Mouse (Mus musculus): ENCODE results near the gene Gm28308. TPM values are rescaled to one million over a fixed set of nuclear protein-coding genes. Genes with fewer than 3 reads are reported as not detected.

The Gm28308 gene
- total and polyA plus RNA-seq, 2 experiments from 2014 or later: not detected

- TF ChIP-seq CTCF (IDR thresholded peaks at IDR 0.05): no peak
- 13% methylated on average over 1 of the region's 1 CpGs for WGBS
- H3K36me3 ChIP-seq (ENCODE audit: insufficient read depth, low read length): no peaks in the 10 kb centered on the region
- no peaks in the 10 kb centered on the region for H3K9me3 ChIP-seq (ENCODE audit: low read length)
- H3K9ac ChIP-seq (replicated peaks; ENCODE audit: low read length, poor library complexity, severe bottlenecking): no peak overlapping the region
- no peak overlapping the region for H3K4me3 ChIP-seq (ENCODE audit: low read depth, low read length)
- DNase-seq (ENCODE audit: low spot score): no peak
- no peak for ATAC-seq (ENCODE audit: low FRiP score)
- no peak overlapping the region for H3K27ac ChIP-seq (ENCODE audit: low read depth, low read length)
- H3K4me2 ChIP-seq (ENCODE audit: low read depth, low read length, poor library complexity, severe bottlenecking): no peak overlapping the region
- H3K4me1 ChIP-seq (ENCODE audit: insufficient read depth, low read length): no peaks in the 10 kb centered on the region
- peaks cover 99% of the 10 kb centered on the region for H3K27me3 ChIP-seq (ENCODE audit: insufficient read depth, low read length)
Observed at GRCm38 (mm10) chr6:52201269-52201668, 11.9 kb downstream of the Gm28308 start.

- H3K4me1 ChIP-seq (ENCODE audit: insufficient read depth, low read length): no peaks in the 10 kb centered on the region
- H3K27ac ChIP-seq (ENCODE audit: low read depth, low read length): no peak overlapping the region
- no peaks in the 10 kb centered on the region for H3K36me3 ChIP-seq (ENCODE audit: insufficient read depth, low read length)
- H3K4me3 ChIP-seq (ENCODE audit: low read depth, low read length): no peak overlapping the region
- peaks cover 99% of the 10 kb centered on the region for H3K27me3 ChIP-seq (ENCODE audit: insufficient read depth, low read length)
- WGBS: 8% methylated on average over 10 of the region's 10 CpGs
- no peak for TF ChIP-seq CTCF (IDR thresholded peaks at IDR 0.05)
- H3K9ac ChIP-seq (replicated peaks; ENCODE audit: low read length, poor library complexity, severe bottlenecking): no peak overlapping the region
- no peaks in the 10 kb centered on the region for H3K9me3 ChIP-seq (ENCODE audit: low read length)
- no peak overlapping the region for H3K4me2 ChIP-seq (ENCODE audit: low read depth, low read length, poor library complexity, severe bottlenecking)
- ATAC-seq (ENCODE audit: low FRiP score) (no peak), DNase-seq (ENCODE audit: low spot score) (no peak)
Observed at GRCm38 (mm10) chr6:52200751-52201250, 12.3 kb downstream of the Gm28308 start.

- Histone ChIP-seq H3K27ac (ENCODE audit: low read depth, low read length) (no peak overlapping the region), H3K4me2 (ENCODE audit: low read depth, low read length, poor library complexity, severe bottlenecking) (no peak overlapping the region), H3K4me1 (ENCODE audit: insufficient read depth, low read length) (no peaks in the 10 kb centered on the region), H3K27me3 (ENCODE audit: insufficient read depth, low read length) (peaks cover 98% of the 10 kb centered on the region), H3K9me3 (ENCODE audit: low read length) (no peaks in the 10 kb centered on the region), H3K36me3 (ENCODE audit: insufficient read depth, low read length) (no peaks in the 10 kb centered on the region), H3K9ac (replicated peaks; ENCODE audit: low read length, poor library complexity, severe bottlenecking) (no peak overlapping the region), H3K4me3 (ENCODE audit: low read depth, low read length) (no peak overlapping the region)
- WGBS: 3% methylated on average over 30 of the region's 30 CpGs
- TF ChIP-seq CTCF (IDR thresholded peaks at IDR 0.05): no peak
- no peak for ATAC-seq (ENCODE audit: low FRiP score)
- no peak for DNase-seq (ENCODE audit: low spot score)
Observed at GRCm38 (mm10) chr6:52200073-52200750, 12.9 kb downstream of the Gm28308 start.

- peak; percentile 69 for TF ChIP-seq CTCF (IDR thresholded peaks at IDR 0.05)
- under 1% methylated on average over 10 of the region's 10 CpGs for WGBS
- Histone ChIP-seq H3K4me3 (ENCODE audit: low read depth, low read length) (no peak overlapping the region), H3K27me3 (ENCODE audit: insufficient read depth, low read length) (peaks cover 95% of the 10 kb centered on the region), H3K9me3 (ENCODE audit: low read length) (no peaks in the 10 kb centered on the region), H3K4me1 (ENCODE audit: insufficient read depth, low read length) (no peaks in the 10 kb centered on the region), H3K36me3 (ENCODE audit: insufficient read depth, low read length) (no peaks in the 10 kb centered on the region), H3K9ac (replicated peaks; ENCODE audit: low read length, poor library complexity, severe bottlenecking) (no peak overlapping the region), H3K4me2 (ENCODE audit: low read depth, low read length, poor library complexity, severe bottlenecking) (no peak overlapping the region), H3K27ac (ENCODE audit: low read depth, low read length) (no peak overlapping the region)
- ATAC-seq (ENCODE audit: low FRiP score): no peak
- DNase-seq (ENCODE audit: low spot score): peak; percentile 82
Observed at GRCm38 (mm10) chr6:52197271-52197670, 15.9 kb downstream of the Gm28308 start.

- no peak for TF ChIP-seq CTCF (IDR thresholded peaks at IDR 0.05)
- DNase-seq (ENCODE audit: low spot score) (no peak), ATAC-seq (ENCODE audit: low FRiP score) (no peak)
- no peaks in the 10 kb centered on the region for H3K36me3 ChIP-seq (ENCODE audit: insufficient read depth, low read length)
- H3K9ac ChIP-seq (replicated peaks; ENCODE audit: low read length, poor library complexity, severe bottlenecking): no peak overlapping the region
- no peak overlapping the region for H3K27ac ChIP-seq (ENCODE audit: low read depth, low read length)
- no peak overlapping the region for H3K4me2 ChIP-seq (ENCODE audit: low read depth, low read length, poor library complexity, severe bottlenecking)
- no peaks in the 10 kb centered on the region for H3K4me1 ChIP-seq (ENCODE audit: insufficient read depth, low read length)
- no peak overlapping the region for H3K4me3 ChIP-seq (ENCODE audit: low read depth, low read length)
- 4% methylated on average over 9 of the region's 9 CpGs for WGBS
- no peaks in the 10 kb centered on the region for H3K9me3 ChIP-seq (ENCODE audit: low read length)
- H3K27me3 ChIP-seq (ENCODE audit: insufficient read depth, low read length): peaks cover 95% of the 10 kb centered on the region
Observed at GRCm38 (mm10) chr6:52196811-52197210, 16.3 kb downstream of the Gm28308 start.

GRCm38 (mm10) chr6:52194690-52195089 is 18.4 kb downstream of the Gm28308 start:
- Histone ChIP-seq H3K4me2 (ENCODE audit: low read depth, low read length, poor library complexity, severe bottlenecking) (no peak overlapping the region), H3K9me3 (ENCODE audit: low read length) (no peaks in the 10 kb centered on the region), H3K27me3 (ENCODE audit: insufficient read depth, low read length) (peaks cover 95% of the 10 kb centered on the region), H3K4me3 (ENCODE audit: low read depth, low read length) (no peak overlapping the region), H3K9ac (replicated peaks; ENCODE audit: low read length, poor library complexity, severe bottlenecking) (no peak overlapping the region), H3K36me3 (ENCODE audit: insufficient read depth, low read length) (no peaks in the 10 kb centered on the region), H3K4me1 (ENCODE audit: insufficient read depth, low read length) (no peaks in the 10 kb centered on the region), H3K27ac (ENCODE audit: low read depth, low read length) (no peak overlapping the region)
- TF ChIP-seq CTCF (IDR thresholded peaks at IDR 0.05): no peak
- WGBS: 6% methylated on average over 10 of the region's 10 CpGs
- DNase-seq (ENCODE audit: low spot score) (no peak), ATAC-seq (ENCODE audit: low FRiP score) (no peak)
